Mouse (Mus musculus) liver, adult 2 months (tissue): ENCODE results near the gene Cacnb4. TPM values are rescaled to one million over a fixed set of nuclear protein-coding genes. Genes with fewer than 3 reads are reported as not detected.
A peak's percentile ranks its signal among the peaks of the same experiment; 100 is the strongest.

Experiments
- DNase-seq: peaks from one replicate; pipeline ENCODE4 v3.0.0-alpha.2; 2011; ENCODE audit warnings: low read depth, low spot score; ENCODE audit errors: extremely low read depth
- H3K27ac ChIP-seq: fragments of 200-500 bp; replicated peaks from 2 replicates; pipeline ENCODE4 v1.5.1; 2012; ENCODE audit warnings: low read depth, mild to moderate bottlenecking, control low read depth, inconsistent platforms, low read length; ENCODE audit not compliant: insufficient read depth
- H3K27me3 ChIP-seq: fragments of 200-500 bp; 2 replicates; pipeline ENCODE4 v1.6.1; 2012; ENCODE audit warnings: mild to moderate bottlenecking, moderate library complexity, low read length, inconsistent platforms; ENCODE audit not compliant: control insufficient read depth, insufficient read depth
- H3K36me3 ChIP-seq: fragments of 200-500 bp; 2 replicates; pipeline ENCODE4 v1.6.1; 2012; ENCODE audit warnings: low read length, inconsistent platforms; ENCODE audit not compliant: control insufficient read depth, insufficient read depth
- H3K4me1 ChIP-seq: fragments of 200-500 bp; 2 replicates; pipeline ENCODE4 v1.6.1; 2011; ENCODE audit warnings: low read length; ENCODE audit not compliant: control insufficient read depth, insufficient read depth
- H3K4me3 ChIP-seq: fragments of 200-500 bp; 2 replicates; pipeline ENCODE4 v1.5.1; 2011; ENCODE audit warnings: low read depth, mild to moderate bottlenecking, control low read depth, low read length, moderate library complexity; ENCODE audit not compliant: insufficient read depth
- H3K79me2 ChIP-seq: fragments of 200-500 bp; 2 replicates; pipeline ENCODE4 v1.6.1; 2012; ENCODE audit warnings: inconsistent platforms, mild to moderate bottlenecking, low read length, moderate library complexity; ENCODE audit not compliant: control insufficient read depth, insufficient read depth
- H3K9ac ChIP-seq: fragments of 200-500 bp; 2 replicates; pipeline ENCODE4 v1.6.1; 2012; ENCODE audit warnings: low read depth, mild to moderate bottlenecking, control low read depth, inconsistent platforms, low read length
- CTCF ChIP-seq: fragments of 200-500 bp; IDR thresholded peaks from 2 replicates; pipeline ENCODE4 v1.5.1; 2011; ENCODE audit warnings: low read depth, low read length, control low read depth
- POLR2A ChIP-seq: fragments of 200-500 bp; IDR thresholded peaks from 2 replicates; pipeline ENCODE4 v1.6.1; 2011; ENCODE audit warnings: low read length, control low read depth; ENCODE audit not compliant: insufficient read depth; ENCODE audit errors: extremely low read depth
- WGBS: fragments of 180-500 bp; shearing (Covaris S2); methylation state at CpG from one replicate; pipeline ENCODE4 v1.1.7; 2018; 5-methylcytosine and 5-hydroxymethylcytosine counted together
- polyA plus RNA-seq: library from polyadenylated mRNA; depleted of rRNA; stranded (reverse); fragments of >200 nt; gene quantifications from 2 replicates; pipeline ENCODE4 v1.2.3, GENCODE M21; 2012
- total RNA-seq: library from RNA; depleted of rRNA; stranded (reverse); fragments of >200 nt; gene quantifications from 2 replicates; pipeline ENCODE4 v1.2.3, GENCODE M21; 2014

Gene Cacnb4
- total and polyA plus RNA-seq, 2 experiments: 0.01 TPM; not detected in 1

- Histone ChIP-seq H3K9ac (no peak overlapping the region), H3K27ac (no peak overlapping the region), H3K27me3 (no peaks in the 10 kb centered on the region), H3K79me2 (no peaks in the 10 kb centered on the region), H3K36me3 (no peaks in the 10 kb centered on the region), H3K4me1 (no peaks in the 10 kb centered on the region), H3K4me3 (no peak overlapping the region)
- DNase-seq: no peak
- TF ChIP-seq POLR2A (no peak), CTCF (no peak)
- WGBS: 97% methylated on average over 3 of the region's 3 CpGs
These were observed 128.2 kb downstream of the Cacnb4 start for GRCm38 (mm10) chr2:52548401-52548800.

GRCm38 (mm10) chr2:52547331-52547730 lies 129.3 kb downstream of the Cacnb4 start:
- TF ChIP-seq POLR2A (no peak), CTCF (no peak)
- no peak overlapping the region for H3K9ac ChIP-seq
- WGBS: 88% methylated on average over 11 of the region's 11 CpGs
- H3K27me3 ChIP-seq: no peaks in the 10 kb centered on the region
- no peaks in the 10 kb centered on the region for H3K79me2 ChIP-seq
- no peaks in the 10 kb centered on the region for H3K36me3 ChIP-seq
- no peak for DNase-seq
- H3K4me1 ChIP-seq: no peaks in the 10 kb centered on the region
- H3K27ac ChIP-seq: no peak overlapping the region
- no peak overlapping the region for H3K4me3 ChIP-seq

- H3K9ac ChIP-seq: no peak overlapping the region
- WGBS: 38% methylated on average over 2 of the region's 2 CpGs
- no peak overlapping the region for H3K27ac ChIP-seq
- H3K4me3 ChIP-seq: no peak overlapping the region
- no peaks in the 10 kb centered on the region for H3K4me1 ChIP-seq
- no peak for TF ChIP-seq POLR2A
- no peak for TF ChIP-seq CTCF
- H3K79me2 ChIP-seq: no peaks in the 10 kb centered on the region
- no peaks in the 10 kb centered on the region for H3K27me3 ChIP-seq
- no peak for DNase-seq
- no peaks in the 10 kb centered on the region for H3K36me3 ChIP-seq
These were observed 132.1 kb downstream of the Cacnb4 start for GRCm38 (mm10) chr2:52544527-52544926.

GRCm38 (mm10) chr2:52541068-52541467 lies 135.6 kb downstream of the Cacnb4 start:
- 98% methylated on average over 4 of the region's 4 CpGs for WGBS
- H3K36me3 ChIP-seq: no peaks in the 10 kb centered on the region
- no peak overlapping the region for H3K9ac ChIP-seq
- H3K79me2 ChIP-seq: no peaks in the 10 kb centered on the region
- H3K4me3 ChIP-seq: no peak overlapping the region
- TF ChIP-seq POLR2A (no peak), CTCF (no peak)
- no peak for DNase-seq
- no peak overlapping the region for H3K27ac ChIP-seq
- H3K4me1 ChIP-seq: no peaks in the 10 kb centered on the region
- no peaks in the 10 kb centered on the region for H3K27me3 ChIP-seq

GRCm38 (mm10) chr2:52539318-52539717 lies 137.3 kb downstream of the Cacnb4 start:
- H3K36me3 ChIP-seq: no peaks in the 10 kb centered on the region
- TF ChIP-seq CTCF: no peak
- TF ChIP-seq POLR2A: no peak
- no peaks in the 10 kb centered on the region for H3K4me1 ChIP-seq
- 94% methylated on average over 6 of the region's 6 CpGs for WGBS
- no peaks in the 10 kb centered on the region for H3K79me2 ChIP-seq
- H3K27ac ChIP-seq: no peak overlapping the region
- H3K9ac ChIP-seq: no peak overlapping the region
- DNase-seq: no peak
- no peak overlapping the region for H3K4me3 ChIP-seq
- H3K27me3 ChIP-seq: no peaks in the 10 kb centered on the region

- peak; percentile 9 for DNase-seq
- Histone ChIP-seq H3K27ac (no peak overlapping the region), H3K9ac (no peak overlapping the region), H3K79me2 (no peaks in the 10 kb centered on the region), H3K4me3 (no peak overlapping the region), H3K4me1 (no peaks in the 10 kb centered on the region), H3K27me3 (no peaks in the 10 kb centered on the region), H3K36me3 (no peaks in the 10 kb centered on the region)
- 86% methylated on average over 3 of the region's 3 CpGs for WGBS
- TF ChIP-seq POLR2A: no peak
- no peak for TF ChIP-seq CTCF
These were observed 139.0 kb downstream of the Cacnb4 start for GRCm38 (mm10) chr2:52537645-52538044.
